Mouse (Mus musculus) midbrain, embryonic 16.5 days (tissue): ENCODE measurements around the gene Rpl37a. TPM values are rescaled to one million over a fixed set of nuclear protein-coding genes. Genes with fewer than 3 reads are reported as not detected.

Experiments
- ATAC-seq: fragments of 200-750 bp; cut with Nextera tagmentation; 2 replicates; pipeline ENCODE4 v1.8.0; 2017; ENCODE audit warnings: moderate TSS enrichment
- H3K27ac ChIP-seq: fragments of 300-500 bp; sonication (generic); 2 replicates; pipeline ENCODE4 v1.5.1; 2014; ENCODE audit warnings: mild to moderate bottlenecking, low read length, mixed read lengths
- H3K27me3 ChIP-seq: fragments of 300-500 bp; sonication (generic); 2 replicates; pipeline ENCODE4 v1.6.1; 2014; ENCODE audit warnings: low read depth, low read length, mixed read lengths; ENCODE audit not compliant: control insufficient read depth, insufficient read depth
- H3K36me3 ChIP-seq: fragments of 300-500 bp; sonication (generic); 2 replicates; pipeline ENCODE4 v1.6.1; 2014; ENCODE audit warnings: mild to moderate bottlenecking, low read length, moderate library complexity, mixed read lengths; ENCODE audit not compliant: control insufficient read depth, insufficient read depth
- H3K4me1 ChIP-seq: fragments of 300-500 bp; sonication (generic); 2 replicates; pipeline ENCODE4 v1.6.1; 2014; ENCODE audit warnings: mild to moderate bottlenecking, low read length, mixed read lengths; ENCODE audit not compliant: control insufficient read depth, insufficient read depth
- H3K4me2 ChIP-seq: fragments of 300-500 bp; sonication (generic); 2 replicates; pipeline ENCODE4 v1.6.1; 2014; ENCODE audit warnings: mild to moderate bottlenecking, low read length, mixed read lengths
- H3K4me3 ChIP-seq: fragments of 300-500 bp; sonication (generic); 2 replicates; pipeline ENCODE4 v1.5.1; 2014; ENCODE audit warnings: low read depth, mild to moderate bottlenecking, low read length, moderate library complexity, mixed read lengths
- H3K9ac ChIP-seq: fragments of 300-500 bp; sonication (generic); 2 replicates; pipeline ENCODE4 v1.6.1; 2014; ENCODE audit warnings: low read depth, low read length, mixed read lengths
- H3K9me3 ChIP-seq: fragments of 300-500 bp; sonication (generic); replicated peaks from 2 replicates; pipeline ENCODE4 v1.6.1; 2014; ENCODE audit warnings: mild to moderate bottlenecking, low read length, mixed read lengths; ENCODE audit not compliant: control insufficient read depth, poor library complexity, severe bottlenecking
- WGBS: fragments of 180-500 bp; shearing (Covaris S2); extraction: QIAGEN DNeasy Blood & Tissue Kit; methylation state at CpG from one replicate; pipeline ENCODE4 v1.1.7; 2014; 5-methylcytosine and 5-hydroxymethylcytosine counted together
- polyA plus RNA-seq: library from polyadenylated mRNA; unstranded; fragments of >200 nt; fragmentation: Nextera tagmentation; extraction: Ambion mirVana; gene quantifications from 2 replicates; pipeline ENCODE4 v1.2.1, GENCODE M21; 2015

Rpl37a gene
- polyA plus RNA-seq, 1 experiment from 2014 or later = 838 TPM

GRCm38 (mm10) chr1:72728781-72729180 is 17.7 kb downstream of the Rpl37a start:
- H3K4me1 ChIP-seq = no peaks in the 10 kb centered on the region
- WGBS = 88% methylated on average over 4 of the region's 4 CpGs
- H3K27me3 ChIP-seq = no peaks in the 10 kb centered on the region
- H3K9me3 ChIP-seq = no peaks in the 10 kb centered on the region
- H3K27ac ChIP-seq = no peak overlapping the region
- ATAC-seq = no peak
- no peak overlapping the region for H3K9ac ChIP-seq
- H3K36me3 ChIP-seq = no peaks in the 10 kb centered on the region
- no peak overlapping the region for H3K4me2 ChIP-seq
- H3K4me3 ChIP-seq = no peak overlapping the region

GRCm38 (mm10) chr1:72730126-72730525 is 19.0 kb downstream of the Rpl37a start:
- no peak for ATAC-seq
- Histone ChIP-seq H3K4me1 (no peaks in the 10 kb centered on the region), H3K27ac (no peak overlapping the region), H3K9me3 (no peaks in the 10 kb centered on the region), H3K9ac (no peak overlapping the region), H3K4me3 (no peak overlapping the region), H3K36me3 (no peaks in the 10 kb centered on the region), H3K27me3 (no peaks in the 10 kb centered on the region), H3K4me2 (no peak overlapping the region)
- WGBS = 52% methylated on average over 10 of the region's 10 CpGs

- Histone ChIP-seq H3K4me3 (no peak overlapping the region), H3K27ac (no peak overlapping the region), H3K4me1 (no peaks in the 10 kb centered on the region), H3K4me2 (no peak overlapping the region), H3K36me3 (no peaks in the 10 kb centered on the region), H3K9me3 (no peaks in the 10 kb centered on the region), H3K27me3 (no peaks in the 10 kb centered on the region), H3K9ac (no peak overlapping the region)
- 70% methylated on average over 9 of the region's 9 CpGs for WGBS
- no peak for ATAC-seq
Observed at GRCm38 (mm10) chr1:72733191-72733691, 22.2 kb downstream of the Rpl37a start.

- H3K4me3 ChIP-seq = no peak overlapping the region
- H3K4me1 ChIP-seq = no peaks in the 10 kb centered on the region; the same call in 1 of the 2 replicates
- no peak overlapping the region for H3K9ac ChIP-seq
- 70% methylated on average over 13 of the region's 13 CpGs for WGBS
- no peaks in the 10 kb centered on the region for H3K9me3 ChIP-seq
- H3K27ac ChIP-seq = no peak overlapping the region
- H3K36me3 ChIP-seq = no peaks in the 10 kb centered on the region
- ATAC-seq = no peak
- no peaks in the 10 kb centered on the region for H3K27me3 ChIP-seq
- no peak overlapping the region for H3K4me2 ChIP-seq
Observed at GRCm38 (mm10) chr1:72736397-72737125, 25.5 kb downstream of the Rpl37a start.

- Histone ChIP-seq H3K4me2 (no peak overlapping the region), H3K27ac (peak overlapping the region; percentile 30), H3K36me3 (no peaks in the 10 kb centered on the region), H3K9me3 (no peaks in the 10 kb centered on the region), H3K4me1 (no peaks in the 10 kb centered on the region; the same call in 1 of the 2 replicates), H3K9ac (no peak overlapping the region), H3K27me3 (no peaks in the 10 kb centered on the region), H3K4me3 (no peak overlapping the region)
- WGBS = 59% methylated on average over 15 of the region's 15 CpGs
- 0 out of 2 replicates have a peak, but pooled peaks have one; percentile 39 for ATAC-seq
Observed at GRCm38 (mm10) chr1:72738946-72739680, 28.0 kb downstream of the Rpl37a start.

- WGBS = 34% methylated on average over 10 of the region's 10 CpGs
- Histone ChIP-seq H3K4me1 (no peaks in the 10 kb centered on the region; the same call in 1 of the 2 replicates), H3K36me3 (no peaks in the 10 kb centered on the region), H3K27ac (no peak overlapping the region; the same call in 1 of the 2 replicates), H3K9me3 (no peaks in the 10 kb centered on the region), H3K9ac (no peak overlapping the region), H3K27me3 (no peaks in the 10 kb centered on the region), H3K4me2 (no peak overlapping the region), H3K4me3 (no peak overlapping the region)
- peak; percentile 85 for ATAC-seq
Observed at GRCm38 (mm10) chr1:72739681-72740063, 28.6 kb downstream of the Rpl37a start.

GRCm38 (mm10) chr1:72741406-72741805 is 30.3 kb downstream of the Rpl37a start:
- Histone ChIP-seq H3K4me1 (no peaks in the 10 kb centered on the region; the same call in 1 of the 2 replicates), H3K9ac (no peak overlapping the region), H3K9me3 (no peaks in the 10 kb centered on the region), H3K27ac (no peak overlapping the region), H3K4me2 (no peak overlapping the region), H3K36me3 (no peaks in the 10 kb centered on the region), H3K27me3 (no peaks in the 10 kb centered on the region), H3K4me3 (no peak overlapping the region)
- 93% methylated on average over 5 of the region's 5 CpGs for WGBS
- no peak for ATAC-seq

- Histone ChIP-seq H3K27me3 (no peaks in the 10 kb centered on the region), H3K4me2 (no peak overlapping the region), H3K27ac (no peak overlapping the region), H3K4me1 (no peaks in the 10 kb centered on the region), H3K9ac (no peak overlapping the region), H3K36me3 (no peaks in the 10 kb centered on the region), H3K4me3 (no peak overlapping the region), H3K9me3 (no peaks in the 10 kb centered on the region)
- ATAC-seq = no peak
- 87% methylated on average over 8 of the region's 8 CpGs for WGBS
Observed at GRCm38 (mm10) chr1:72744816-72745506, 33.9 kb downstream of the Rpl37a start.
